Mouse (Mus musculus): Measurements from ENCODE around the gene Vsig4. TPM values are rescaled to one million over a fixed set of nuclear protein-coding genes. Genes with fewer than 3 reads are reported as not detected.

Gene Vsig4
- polyA plus RNA-seq (2012; rRNA removed): not detected in 2 replicates

DNA sequence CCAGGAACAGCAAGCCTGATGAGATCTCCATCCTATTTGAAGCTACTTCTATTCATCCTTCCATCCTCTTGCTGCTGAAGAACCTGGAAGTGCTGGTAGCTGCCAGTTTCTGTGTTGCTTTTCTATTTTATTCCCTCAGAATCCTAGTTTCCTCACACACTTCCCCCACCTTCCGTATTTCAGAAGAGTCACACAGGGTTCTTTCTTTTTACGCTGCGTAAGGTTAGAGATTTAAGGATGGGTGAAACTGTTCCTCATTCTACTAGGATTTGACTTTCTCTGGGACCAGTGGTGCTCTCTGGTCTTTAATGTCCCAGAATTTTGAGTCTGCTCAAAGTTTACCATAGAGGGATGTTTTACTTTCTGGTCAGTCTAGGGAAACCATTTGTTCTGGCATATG is at the start of gene Vsig4:
TSS of gene Vsig4 (minus strand) at position 101 of the 400 bp plus-strand sequence.

Other genes with a start within 250 kb of the Vsig4 start
- gene Msn, start 197.4 kb downstream of the Vsig4 start, polyA plus RNA-seq (2012; rRNA removed): 71.7 and 77.2 TPM in 2 replicates
- 28.9 and 33.3 TPM in 2 replicates for gene Heph, start 161.9 kb upstream of the Vsig4 start, polyA plus RNA-seq (2012; rRNA removed)
- gene Hsf3, start 162.9 kb upstream of the Vsig4 start, polyA plus RNA-seq (2012; rRNA removed): not detected in 2 replicates

All from ovary, adult 2 months (tissue).